Mouse (Mus musculus): ENCODE results near the gene Otud7b. TPM values are rescaled to one million over a fixed set of nuclear protein-coding genes. Genes with fewer than 3 reads are reported as not detected.

Gene Otud7b
- total RNA-seq, 1 experiment from 2014 or later: 11.8 TPM

Other genes starting within 250 kb of the Otud7b start
- 41.0 and 63.6 TPM in 2 replicates for gene Prpf3, start 248.6 kb upstream of the Otud7b start, total RNA-seq (2017)
- 315 and 391 TPM in 2 replicates for gene Mrps21, start 233.0 kb upstream of the Otud7b start, total RNA-seq (2017)
- 14.6 and 18.5 TPM in 2 replicates for gene Ciart, start 222.3 kb upstream of the Otud7b start, total RNA-seq (2017)
- 43.4 and 62.9 TPM in 2 replicates for gene BC028528, start 212.5 kb upstream of the Otud7b start, total RNA-seq (2017)
- 32.3 and 40.9 TPM in 2 replicates for gene Aph1a, start 210.6 kb upstream of the Otud7b start, total RNA-seq (2017)
- gene Car14, start 199.8 kb upstream of the Otud7b start, total RNA-seq (2017): not detected in 2 replicates
- 560 and 574 TPM in 2 replicates for gene Anp32e, start 175.3 kb upstream of the Otud7b start, total RNA-seq (2017)
- gene Plekho1, start 108.5 kb upstream of the Otud7b start, total RNA-seq (2017): 28.9 and 33.8 TPM in 2 replicates
- 19.6 and 35.9 TPM in 2 replicates for gene Vps45, start 46.1 kb upstream of the Otud7b start, total RNA-seq (2017)
- 0.09 TPM in 1 of 2 replicates, not detected in the other for gene Mtmr11, start 57.5 kb downstream of the Otud7b start, total RNA-seq (2017)
- 30.4 and 37.3 TPM in 2 replicates for gene Sf3b4, start 67.8 kb downstream of the Otud7b start, total RNA-seq (2017)
- 1.3 and 1.5 TPM in 2 replicates for gene Sv2a, start 76.6 kb downstream of the Otud7b start, total RNA-seq (2017)
- gene Bola1, start 115.2 kb downstream of the Otud7b start, total RNA-seq (2017): 21.6 and 38.2 TPM in 2 replicates
- 81.8 and 97.7 TPM in 2 replicates for gene Hist2h2ab, start 115.3 kb downstream of the Otud7b start, total RNA-seq (2017)
- 2,555 and 2,638 TPM in 2 replicates for gene Hist2h2ac, start 116.4 kb downstream of the Otud7b start, total RNA-seq (2017)
- gene Hist2h2be, start 116.6 kb downstream of the Otud7b start, total RNA-seq (2017): 6.6 and 8.3 TPM in 2 replicates
- 96.1 and 129 TPM in 2 replicates for gene Hist2h3c2, start 134.6 kb downstream of the Otud7b start, total RNA-seq (2017)
- 1,358 and 3,626 TPM in 2 replicates for gene Hist2h2aa2, start 135.7 kb downstream of the Otud7b start, total RNA-seq (2017)
- 5,131 and 5,822 TPM in 2 replicates for gene Hist2h2aa1, start 141.0 kb downstream of the Otud7b start, total RNA-seq (2017)
- 2.7 and 18.3 TPM in 2 replicates for gene Hist2h3c1, start 142.2 kb downstream of the Otud7b start, total RNA-seq (2017)
- 101 and 120 TPM in 2 replicates for gene Hist2h4, start 158.8 kb downstream of the Otud7b start, total RNA-seq (2017)
- gene Hist2h3b, start 164.1 kb downstream of the Otud7b start, total RNA-seq (2017): 296 and 352 TPM in 2 replicates
- 6,356 and 6,932 TPM in 2 replicates for gene Hist2h2bb, start 165.2 kb downstream of the Otud7b start, total RNA-seq (2017)
- not detected in 2 replicates for gene Fcgr1, start 189.4 kb downstream of the Otud7b start, total RNA-seq (2017)